Mouse (Mus musculus) adrenal gland (tissue): ENCODE measurements at regions not wholly inside any gene's neighbourhood (a gene's known extent, or its start where the extent isn't known, plus 50 kb on each side); places are given as distances from the start of the nearest gene placed in this dataset.

Experiments
- intact Hi-C: fragments of 180-260 bp; cut with DNase I; formaldehyde crosslinking; loops from one replicate; pipeline ENCODE4 v1.15.1; 2025

GRCm38 (mm10) chr14:79856245-79856644 lies 85.1 kb upstream of the Pcdh8 start:
- intact Hi-C loops: no loop called here

GRCm38 (mm10) chr14:79854216-79854615 lies 83.1 kb upstream of the Pcdh8 start:
- intact Hi-C loops: no loop called here

DNA sequence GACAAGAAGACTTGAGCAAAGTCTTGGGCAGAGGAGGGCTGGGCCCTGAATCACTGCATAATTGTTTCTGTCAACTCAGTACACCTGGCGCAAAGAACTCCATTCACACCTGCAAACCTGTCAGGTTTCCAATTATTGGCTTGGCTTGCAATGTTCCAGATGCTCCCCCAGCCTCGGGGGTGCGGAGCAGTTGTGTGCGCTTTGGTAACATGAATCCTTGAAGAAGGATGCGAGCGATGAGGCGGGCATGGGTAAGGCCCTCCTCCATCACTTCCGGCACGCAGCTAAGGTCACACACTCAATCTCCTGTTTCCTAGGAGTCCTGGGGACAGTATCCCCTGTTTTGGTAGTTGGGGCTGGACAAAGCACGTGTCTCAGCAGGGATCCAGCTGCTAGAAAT lies 81.6 kb upstream of the Pcdh8 start:
- intact Hi-C loops: no loop called here

- intact Hi-C loops: no loop called here
Observed at GRCm38 (mm10) chr14:79851795-79852194, 80.7 kb upstream of the Pcdh8 start.

GRCm38 (mm10) chr14:79851231-79851630 lies 80.1 kb upstream of the Pcdh8 start:
- intact Hi-C loops: no loop called here

DNA sequence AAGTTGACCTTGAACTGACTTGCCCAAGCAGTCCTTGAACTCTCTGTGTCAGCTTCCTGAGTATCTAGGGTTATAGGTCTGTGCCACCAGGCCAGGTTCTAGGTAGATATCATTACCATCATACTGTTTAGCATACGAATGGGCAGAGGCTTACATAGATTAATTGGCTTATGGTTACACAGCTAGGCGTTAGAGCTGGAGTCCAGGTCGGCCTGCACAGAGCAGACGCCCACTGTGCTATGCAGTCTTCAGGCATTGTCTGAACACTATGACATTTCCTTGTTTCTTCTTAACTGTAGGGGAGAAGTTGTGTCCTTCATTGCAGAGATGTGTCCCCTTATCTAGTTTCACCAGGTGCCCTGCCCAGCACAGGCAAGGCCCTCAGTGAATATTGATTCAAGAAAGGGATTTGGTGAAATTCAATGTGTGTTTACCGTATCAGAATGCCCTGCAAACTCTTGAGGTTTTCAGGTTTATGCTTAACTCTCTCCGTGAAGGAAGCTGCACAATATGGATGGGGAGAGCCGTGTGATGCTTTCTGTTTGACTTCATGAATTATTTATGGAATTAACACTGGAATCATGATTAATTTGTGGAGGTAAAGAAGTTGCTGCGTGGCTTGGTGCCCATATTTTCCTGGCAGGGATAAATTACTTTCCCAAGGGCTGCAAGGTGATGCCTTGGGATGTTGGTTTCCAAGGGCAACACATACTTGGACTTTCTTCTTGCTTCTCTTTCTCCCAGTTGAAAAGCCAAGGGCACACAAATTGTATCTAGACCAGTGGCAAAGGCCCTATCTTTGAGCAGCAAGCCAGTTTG lies 78.7 kb upstream of the Pcdh8 start:
- intact Hi-C loops: no loop called here

- intact Hi-C loops: no loop called here
Observed at GRCm38 (mm10) chr14:79848116-79848515, 77.0 kb upstream of the Pcdh8 start.

GRCm38 (mm10) chr14:79844306-79844705 lies 73.2 kb upstream of the Pcdh8 start:
- intact Hi-C loops: no loop called here

GRCm38 (mm10) chr14:79843135-79843550 lies 72.0 kb upstream of the Pcdh8 start:
- intact Hi-C loops: no loop called here

GRCm38 (mm10) chr14:79842734-79843133 lies 71.6 kb upstream of the Pcdh8 start:
- intact Hi-C loops: no loop called here

- intact Hi-C loops: no loop called here
Observed at GRCm38 (mm10) chr14:79837101-79837500, 66.0 kb upstream of the Pcdh8 start.

GRCm38 (mm10) chr14:79836186-79836585 lies 65.1 kb upstream of the Pcdh8 start:
- intact Hi-C loops: no loop called here

GRCm38 (mm10) chr14:79824670-79825446 lies 53.7 kb upstream of the Pcdh8 start:
- intact Hi-C loops: no loop called here

DNA sequence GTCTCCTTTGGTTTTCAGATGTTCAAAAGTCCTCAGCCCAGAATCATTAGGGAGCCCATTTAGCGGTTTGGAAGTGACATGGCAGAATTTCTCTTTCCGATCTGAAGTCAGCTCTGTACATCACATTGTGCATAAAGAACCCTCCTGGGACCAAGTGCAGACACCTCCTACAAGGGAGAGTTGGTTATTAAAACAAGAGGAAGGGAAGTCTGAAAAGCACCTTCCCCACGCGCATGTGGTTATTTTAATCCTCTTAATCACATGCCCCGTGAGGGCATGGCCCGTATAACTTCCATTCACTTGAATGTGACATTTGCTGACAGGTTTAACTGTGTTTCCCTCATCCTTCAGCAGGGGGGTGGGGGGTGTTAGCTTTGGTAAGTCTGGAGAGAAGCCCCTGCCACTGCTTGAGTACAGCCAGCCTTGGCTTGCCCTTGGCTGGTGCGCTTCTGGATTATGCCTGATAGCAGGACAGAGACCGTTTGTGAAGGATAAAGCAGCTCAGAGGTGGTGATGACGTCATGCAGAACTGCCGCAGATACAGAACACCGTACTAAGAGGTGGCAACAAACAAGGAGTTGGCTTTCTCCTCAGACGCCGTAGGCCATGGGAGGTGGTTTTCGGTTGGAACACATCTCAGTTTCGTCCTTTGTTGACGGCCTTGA lies 51.5 kb upstream of the Pcdh8 start:
- intact Hi-C loops: no loop called here

GRCm38 (mm10) chr14:79822011-79822435 lies 50.9 kb upstream of the Pcdh8 start:
- intact Hi-C loops: no loop called here

DNA sequence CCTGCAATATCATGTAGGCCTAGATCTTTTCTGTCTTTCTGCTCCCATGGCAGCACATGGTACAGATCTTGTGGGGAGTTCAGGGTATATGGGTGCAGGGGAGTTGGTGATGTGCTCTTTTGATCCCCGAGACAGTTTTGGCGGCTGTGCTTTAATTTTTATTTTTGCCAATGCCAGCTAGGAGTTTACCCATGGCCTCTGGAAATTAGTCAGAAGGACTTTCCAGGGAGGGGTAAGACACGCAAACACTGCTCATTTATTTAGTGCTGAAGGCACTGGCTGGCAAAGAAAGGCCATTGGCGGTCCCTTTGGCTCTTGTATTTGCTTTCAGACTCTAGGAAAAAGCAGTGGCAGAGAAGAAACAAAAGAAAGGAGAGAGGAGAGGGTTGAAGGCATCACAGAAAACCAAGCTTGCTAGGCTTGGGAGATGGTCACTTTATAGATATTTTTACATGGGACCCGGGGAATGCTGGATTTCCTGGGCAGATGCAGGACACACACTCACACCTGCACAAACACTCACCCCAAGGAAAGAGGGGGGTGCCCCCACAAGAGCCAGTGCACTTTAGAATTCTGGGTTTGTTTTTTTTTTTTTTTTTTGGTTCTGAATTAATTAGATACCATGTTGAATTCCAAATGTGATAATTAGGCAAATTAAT lies 50.4 kb upstream of the Pcdh8 start:
- intact Hi-C loops: no loop called here
